Mouse (Mus musculus) spleen, postnatal 10 days (tissue): ENCODE results near the gene Tmem132d.

ENCODE experiments used
- DNase-seq, 2 experiments: peaks; one replicate each; pipeline ENCODE4 v3.0.0; 2021 to 2022; ENCODE audit warnings: low spot score in 2 of 2

Gene Tmem132d

DNA sequence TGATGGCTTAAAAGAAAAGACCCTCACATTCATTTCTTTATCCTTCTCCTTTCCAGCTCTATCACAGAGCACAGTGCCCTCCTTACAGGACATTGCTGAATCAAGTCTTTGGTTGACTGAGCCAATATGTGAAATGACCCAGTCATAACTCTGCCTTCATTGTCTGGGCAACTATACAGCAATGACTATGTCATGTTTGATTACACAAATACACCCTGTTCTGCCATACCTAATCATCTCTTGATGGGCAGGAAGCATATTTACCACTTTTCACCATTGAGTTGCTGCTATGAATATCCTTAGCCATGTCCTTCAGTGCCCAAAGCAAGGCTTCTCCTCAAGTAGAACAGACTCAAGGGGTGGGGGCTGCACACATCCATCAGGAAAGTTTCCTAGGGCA, 214.6 kb downstream of the Tmem132d start:
- no peak for DNase-seq

DNA sequence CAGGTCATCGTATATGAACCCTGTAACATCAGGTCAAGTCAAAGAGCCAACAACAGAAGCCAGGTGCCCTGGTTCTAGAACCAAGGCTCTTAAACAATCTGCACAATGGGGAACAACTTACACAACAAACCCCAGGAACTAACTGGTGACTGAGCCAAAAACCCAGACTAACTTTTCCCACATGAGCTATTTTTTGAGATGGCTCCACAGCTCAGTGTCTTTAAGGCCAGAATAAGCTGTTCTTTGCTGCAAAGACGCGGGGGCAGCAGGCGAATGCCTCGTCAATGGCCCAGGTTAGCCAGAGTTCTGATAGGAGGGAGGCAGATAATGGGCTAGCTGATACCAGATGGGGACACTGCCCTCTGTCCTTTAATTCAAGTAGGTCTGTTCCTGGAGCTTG, 221.8 kb downstream of the Tmem132d start:
- no peak for DNase-seq

- no peak for DNase-seq
Observed at GRCm38 (mm10) chr5:128205716-128206115, 227.2 kb downstream of the Tmem132d start.

DNA sequence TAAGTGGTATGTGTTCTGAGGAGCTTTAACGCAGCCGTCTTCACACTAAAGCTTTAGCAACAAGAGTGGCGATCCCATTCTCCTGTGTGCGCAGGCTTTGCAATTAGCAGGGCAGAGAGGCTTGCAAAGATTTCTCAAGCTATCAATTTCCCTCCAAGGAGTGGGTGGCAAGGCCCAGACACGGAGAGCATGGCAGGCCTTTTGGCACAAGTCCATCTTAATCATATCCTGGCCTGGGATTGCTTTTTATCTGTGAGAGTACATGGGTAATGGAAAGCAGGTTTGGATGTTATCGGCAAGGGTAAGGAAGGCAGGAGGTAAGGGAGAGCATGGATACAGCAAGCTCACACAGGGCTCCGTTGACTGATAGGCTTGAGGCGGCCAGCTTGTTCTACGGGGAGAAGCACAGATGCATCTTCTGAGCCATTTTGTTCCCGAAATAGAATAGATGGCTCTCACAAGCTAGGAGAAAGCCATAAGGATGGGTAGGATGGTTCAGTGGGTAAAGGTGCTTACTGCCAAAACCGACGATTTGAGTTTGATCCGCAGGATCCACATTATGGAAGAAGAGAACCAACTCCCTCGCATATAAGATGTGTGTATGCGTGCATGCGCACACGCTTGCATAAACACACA, 228.1 kb downstream of the Tmem132d start:
- no peak for DNase-seq

DNA sequence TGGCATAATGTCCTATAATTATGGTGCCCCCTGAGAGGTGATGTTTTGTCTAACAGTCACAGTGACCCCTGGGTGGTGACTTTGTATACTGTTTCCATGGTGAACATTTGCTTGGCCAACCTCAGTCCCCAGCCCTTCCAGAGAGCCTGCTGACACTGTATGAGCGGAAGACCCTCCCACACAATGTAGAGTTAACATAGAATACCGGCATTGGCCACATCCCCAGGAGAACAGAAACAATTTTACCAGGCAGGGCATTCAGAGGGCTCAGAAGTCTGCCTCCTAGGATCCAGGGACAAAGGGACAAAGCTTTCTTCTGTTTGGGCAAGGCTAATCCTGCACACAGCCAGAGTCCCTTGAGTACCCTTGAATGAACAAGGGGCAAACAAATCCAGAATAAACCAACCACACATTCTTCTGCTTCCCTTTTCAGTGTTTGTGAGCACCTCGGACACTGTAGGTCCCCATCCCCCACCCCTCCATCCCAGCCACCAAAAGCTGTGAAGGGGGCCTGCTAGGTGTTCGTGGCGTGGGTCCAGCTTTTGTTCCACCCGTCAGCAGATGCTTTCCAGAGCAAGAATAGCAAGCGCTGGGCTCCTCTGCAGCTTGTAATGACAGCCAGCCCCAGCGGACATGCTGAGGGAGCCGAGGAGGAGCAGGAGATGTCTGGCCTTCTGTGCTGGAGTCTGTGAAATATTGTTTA, 228.8 kb downstream of the Tmem132d start:
- DNase-seq: no peak

GRCm38 (mm10) chr5:128194106-128194505, 238.8 kb downstream of the Tmem132d start:
- no peak for DNase-seq

DNA sequence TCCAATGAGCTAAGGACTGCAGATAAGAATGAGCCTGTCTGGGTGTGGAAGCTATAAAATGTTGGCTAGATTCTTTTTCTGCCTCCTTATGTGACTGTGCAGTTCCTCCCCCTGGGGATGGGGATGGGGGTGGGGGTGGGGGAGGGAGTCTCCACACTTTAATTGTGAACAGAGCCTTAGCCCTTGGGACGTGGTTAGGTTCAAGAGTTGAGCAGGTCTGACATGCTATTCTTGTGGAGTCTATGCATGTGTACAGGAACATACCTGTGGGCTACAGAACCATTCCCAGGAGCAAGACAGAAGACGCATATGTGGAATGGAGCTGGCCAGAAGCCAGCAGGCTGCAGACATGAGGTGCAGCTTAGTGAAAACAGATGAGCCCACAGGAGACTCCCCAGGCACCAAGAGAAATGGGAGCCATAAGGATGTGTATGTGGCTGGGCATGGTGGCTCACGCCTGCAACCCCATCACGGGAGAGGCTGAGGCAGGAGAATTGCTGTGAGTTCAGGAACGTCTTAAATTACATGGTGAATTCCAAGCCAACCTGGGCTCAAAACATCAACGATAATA, 240.3 kb downstream of the Tmem132d start:
- DNase-seq: no peak

GRCm38 (mm10) chr5:128191710-128192109, 241.2 kb downstream of the Tmem132d start:
- no peak for DNase-seq

- no peak for DNase-seq
Observed at GRCm38 (mm10) chr5:128190243-128190820, 242.5 kb downstream of the Tmem132d start.

DNA sequence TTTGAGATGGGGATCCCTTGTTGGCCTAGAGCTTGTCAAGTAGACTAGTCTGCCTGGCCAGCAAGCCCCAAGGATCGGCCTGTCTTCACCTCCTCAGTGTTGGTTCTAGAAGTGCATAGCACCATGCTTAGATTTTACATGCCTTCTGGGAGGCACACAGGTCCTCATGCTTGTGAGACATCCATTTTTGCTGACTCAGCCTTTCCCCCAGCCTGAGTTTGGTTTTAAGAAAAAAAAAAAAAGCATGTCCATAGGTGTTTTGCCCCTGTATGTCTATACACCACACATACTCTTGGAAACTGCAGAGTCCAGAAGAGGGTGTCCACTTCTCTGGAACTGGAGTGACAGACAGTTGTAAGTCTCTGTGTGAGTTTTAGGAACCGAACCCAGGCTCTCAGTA, 256.6 kb downstream of the Tmem132d start:
- no peak for DNase-seq

DNA sequence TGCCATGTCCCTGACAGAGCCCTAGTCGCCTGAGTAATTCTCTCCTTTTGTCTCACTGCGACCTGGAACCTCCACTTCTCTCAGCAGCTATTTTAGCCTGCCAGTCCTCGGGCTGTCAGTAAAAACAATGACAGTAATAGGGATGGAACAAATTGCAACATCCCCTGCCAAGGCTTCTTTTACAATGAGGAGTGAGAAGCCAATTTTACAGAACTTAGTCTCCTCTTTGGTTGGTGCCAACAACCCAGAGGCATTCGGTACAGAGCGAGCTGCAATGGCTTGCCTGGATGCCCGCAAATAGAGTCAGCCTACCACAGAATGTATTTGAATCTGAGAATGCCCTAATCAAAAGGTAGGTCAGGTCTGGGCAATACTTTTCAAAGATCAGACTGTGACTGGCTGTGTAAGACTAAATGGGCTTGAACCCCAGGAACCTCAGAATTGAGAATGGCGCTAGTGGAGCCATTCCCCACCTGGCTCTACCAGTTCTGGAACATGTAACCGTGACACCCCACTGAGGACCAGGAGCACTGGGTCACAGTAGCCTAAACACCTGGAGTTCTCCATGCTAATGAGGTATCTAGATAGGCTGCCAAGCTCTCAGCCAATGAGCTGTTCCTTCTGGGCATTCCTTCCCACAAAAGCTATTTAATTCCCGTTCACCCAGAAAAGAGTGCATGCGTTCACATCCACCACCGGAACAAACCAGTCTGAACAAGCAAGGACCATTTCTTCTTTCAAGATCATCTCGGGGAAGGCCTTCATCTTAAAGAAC, 273.8 kb downstream of the Tmem132d start:
- no peak for DNase-seq

DNA sequence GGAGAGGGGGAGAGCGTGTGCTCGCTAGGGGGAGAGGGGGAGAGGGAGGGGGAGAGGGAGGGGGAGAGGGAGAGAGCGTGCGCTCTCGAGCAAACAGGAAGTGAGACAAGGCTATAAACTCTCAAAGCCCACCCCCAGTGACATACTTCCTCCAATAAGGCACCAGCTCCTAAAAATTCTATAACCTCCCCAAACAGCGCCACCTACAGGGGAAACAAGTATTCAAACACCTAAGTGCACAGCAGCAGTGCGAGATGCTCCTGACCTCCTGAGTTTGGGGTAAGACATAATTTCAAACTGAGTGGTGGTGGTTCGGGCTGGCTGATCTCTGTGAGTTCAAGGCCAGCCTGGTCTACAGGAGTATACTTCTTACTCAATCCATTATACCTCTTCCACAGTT, 281.4 kb downstream of the Tmem132d start:
- DNase-seq: no peak

DNA sequence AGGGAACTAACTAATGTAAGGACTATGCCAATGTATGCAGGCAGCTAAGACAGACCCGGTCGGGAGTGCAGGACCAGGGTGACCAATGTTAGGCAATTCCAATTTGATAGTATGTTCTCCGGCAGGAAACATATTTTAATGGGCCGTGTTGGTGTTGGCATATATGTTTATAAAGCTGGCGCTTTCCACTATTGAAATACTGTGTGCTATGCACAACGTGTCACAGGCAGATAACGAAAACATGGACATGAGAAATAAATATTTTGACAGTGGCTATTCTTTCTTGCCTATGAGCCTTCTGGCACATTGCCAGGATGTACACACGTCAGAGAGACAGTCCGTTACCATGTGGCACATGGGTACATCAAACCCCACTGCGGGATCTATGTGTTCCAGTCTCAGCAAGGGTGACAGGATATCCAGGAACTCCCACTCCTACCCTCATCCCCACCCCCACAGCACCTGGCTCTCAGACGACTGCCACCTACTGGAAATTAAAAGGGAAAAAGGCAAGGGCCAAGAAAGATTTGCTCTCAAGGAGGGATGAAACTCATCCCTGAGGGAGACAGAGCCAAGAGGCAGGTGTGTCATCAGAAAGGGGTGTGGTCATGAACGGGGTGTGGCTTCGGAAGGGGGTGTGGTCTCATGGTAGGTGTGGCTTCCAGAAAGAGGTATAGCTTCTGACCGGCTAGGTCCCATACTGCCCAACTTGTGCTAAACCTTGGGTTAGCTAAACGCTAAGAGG, 285.8 kb downstream of the Tmem132d start:
- DNase-seq: no peak

DNA sequence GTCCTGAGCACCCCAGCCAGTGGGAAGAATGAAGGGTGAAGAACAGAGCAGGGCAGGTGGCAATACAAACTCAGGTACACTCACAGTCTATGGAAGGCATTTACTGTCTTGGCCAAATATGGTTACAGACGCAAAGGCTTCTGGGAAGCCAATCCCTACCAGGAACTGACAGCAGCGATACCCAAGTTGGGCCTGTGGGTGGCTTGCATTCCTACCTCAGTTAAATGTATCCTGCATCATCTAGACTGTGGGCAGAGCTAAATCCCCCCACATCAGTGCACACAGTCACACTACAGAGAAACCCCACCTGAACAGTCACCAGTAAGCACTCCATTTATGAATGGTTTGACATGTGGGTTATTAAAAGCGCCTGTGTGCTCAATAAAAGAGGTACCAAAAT, 288.1 kb downstream of the Tmem132d start:
- no peak for DNase-seq

- no peak for DNase-seq
Observed at GRCm38 (mm10) chr5:128136818-128137217, 296.1 kb downstream of the Tmem132d start.

GRCm38 (mm10) chr5:128122656-128123055, 310.2 kb downstream of the Tmem132d start:
- no peak for DNase-seq

DNA sequence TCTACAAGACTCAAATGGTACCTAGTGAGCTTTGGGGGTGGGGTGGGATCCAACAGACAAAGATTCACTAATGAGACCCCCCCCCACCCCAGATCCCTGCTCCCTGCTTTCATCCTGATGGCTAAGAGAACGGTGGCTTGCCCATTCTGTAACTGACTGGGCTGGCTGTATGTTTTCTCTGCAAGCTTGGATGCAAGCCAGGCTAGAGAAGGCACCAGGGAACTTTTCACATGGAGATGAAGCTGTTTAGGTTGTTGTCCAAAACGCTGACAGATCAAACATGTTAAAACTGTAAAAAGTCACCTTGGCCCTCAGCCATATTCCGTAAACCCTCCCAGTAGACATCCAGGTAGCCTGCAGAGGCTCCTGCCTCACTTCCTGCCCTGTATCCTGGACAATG, 313.7 kb downstream of the Tmem132d start:
- no peak for DNase-seq

GRCm38 (mm10) chr5:128113107-128113506, 319.8 kb downstream of the Tmem132d start:
- no peak for DNase-seq

- no peak for DNase-seq
Observed at GRCm38 (mm10) chr5:128112518-128112917, 320.4 kb downstream of the Tmem132d start.

DNA sequence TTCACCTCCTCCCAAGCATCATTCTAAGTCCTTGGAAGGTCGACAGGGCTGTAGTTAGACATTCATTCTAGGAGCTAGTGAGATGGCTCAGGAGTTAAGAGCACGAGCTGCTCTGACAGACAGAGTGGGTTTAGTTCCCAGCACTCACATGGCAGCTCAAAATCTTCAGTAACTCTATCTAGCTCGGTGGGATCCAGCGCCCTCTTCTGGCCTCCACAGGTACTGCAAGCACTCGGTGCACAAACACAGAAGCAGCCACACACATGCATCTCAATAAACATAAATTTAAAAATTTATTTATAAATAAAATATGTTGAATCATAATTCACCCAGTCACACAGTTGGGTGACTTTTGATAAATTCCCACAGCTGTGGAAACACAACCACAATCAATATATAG, 321.2 kb downstream of the Tmem132d start:
- DNase-seq: no peak

- DNase-seq: no peak
Observed at GRCm38 (mm10) chr5:128102556-128102955, 330.3 kb downstream of the Tmem132d start.
